Mouse (Mus musculus): ENCODE data around the gene Filip1l.

DNA sequence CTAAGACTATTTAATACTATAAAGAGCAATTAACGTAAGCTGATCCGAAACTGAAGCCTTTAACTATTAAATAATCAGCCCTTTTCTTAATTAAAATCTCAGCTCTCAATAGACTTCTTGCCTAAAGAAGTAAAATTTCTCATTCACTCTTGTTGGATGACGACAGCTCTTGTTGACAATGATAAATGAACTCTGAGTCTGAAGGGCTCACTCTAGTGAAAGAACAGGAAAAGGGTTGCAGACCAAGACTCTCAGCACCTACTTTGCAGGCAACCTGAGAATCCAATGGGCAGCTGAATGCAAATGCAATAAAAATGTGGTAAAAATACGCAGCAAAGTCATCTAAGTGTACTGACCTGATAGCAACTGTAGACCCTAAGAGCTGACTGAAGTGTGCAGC is 172.6 kb downstream of the Filip1l start:
- TF ChIP-seq CTCF (IDR thresholded peaks at IDR 0.05; ENCODE audit: extremely low read depth, insufficient read length, insufficient replicate concordance, low read depth, low read length) (no peak), POLR2A (IDR thresholded peaks at IDR 0.05; ENCODE audit: low read depth, low read length) (no peak)
